Mouse (Mus musculus) spleen, adult 2 months (tissue): ENCODE results near the gene Rundc3b.

Experiments
- CTCF ChIP-seq: fragments of 200-500 bp; IDR thresholded peaks from 2 replicates; pipeline ENCODE4 v1.5.1; 2011; ENCODE audit warnings: mild to moderate bottlenecking, inconsistent platforms; ENCODE audit not compliant: insufficient read depth, insufficient read length, insufficient replicate concordance; ENCODE audit errors: extremely low read depth
- POLR2A ChIP-seq: fragments of 200-500 bp; IDR thresholded peaks from 2 replicates; pipeline ENCODE4 v1.6.1; 2011; ENCODE audit warnings: low read depth, low read length, inconsistent platforms

DNA sequence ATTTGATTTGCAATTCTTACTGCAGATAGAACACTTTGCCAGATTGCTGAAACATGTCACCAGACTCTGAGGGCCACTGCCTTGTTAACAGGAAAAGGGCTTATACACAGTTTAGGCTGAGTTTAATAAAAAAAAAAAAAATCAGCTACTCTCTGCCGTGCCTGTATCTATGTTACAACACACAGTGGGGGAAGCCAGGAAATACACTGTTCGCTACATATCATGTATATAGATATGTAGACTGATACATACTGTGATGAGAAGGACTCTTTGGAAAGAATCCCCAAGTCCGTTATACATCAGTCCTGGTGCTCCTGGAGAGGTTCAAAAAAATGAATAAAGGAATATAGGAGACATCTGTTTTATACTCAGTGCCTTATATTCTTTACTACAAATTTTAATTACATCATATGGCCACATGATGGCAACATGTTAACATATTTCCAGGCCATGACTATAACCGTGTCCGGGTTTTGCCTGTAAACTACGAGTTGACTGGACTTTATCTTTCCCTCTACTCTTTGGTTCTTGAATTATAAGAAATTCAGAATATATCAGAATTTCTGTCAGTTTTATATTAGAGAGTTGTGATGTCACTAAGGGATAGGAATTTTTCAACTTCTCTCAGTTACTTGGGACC is 133.2 kb downstream of the Rundc3b start:
- TF ChIP-seq CTCF (no peak), POLR2A (no peak)
